Mouse (Mus musculus): Measurements from ENCODE around the gene Galnt13. TPM values are rescaled to one million over a fixed set of nuclear protein-coding genes. Genes with fewer than 3 reads are reported as not detected.
"Not testable (repeated sequence)": the region's sequence is repeated elsewhere in the genome, so short reads cannot be mapped to it uniquely, and the experiment has no call there.

The Galnt13 gene
- polyA plus RNA-seq, 1 experiment = not detected

DNA sequence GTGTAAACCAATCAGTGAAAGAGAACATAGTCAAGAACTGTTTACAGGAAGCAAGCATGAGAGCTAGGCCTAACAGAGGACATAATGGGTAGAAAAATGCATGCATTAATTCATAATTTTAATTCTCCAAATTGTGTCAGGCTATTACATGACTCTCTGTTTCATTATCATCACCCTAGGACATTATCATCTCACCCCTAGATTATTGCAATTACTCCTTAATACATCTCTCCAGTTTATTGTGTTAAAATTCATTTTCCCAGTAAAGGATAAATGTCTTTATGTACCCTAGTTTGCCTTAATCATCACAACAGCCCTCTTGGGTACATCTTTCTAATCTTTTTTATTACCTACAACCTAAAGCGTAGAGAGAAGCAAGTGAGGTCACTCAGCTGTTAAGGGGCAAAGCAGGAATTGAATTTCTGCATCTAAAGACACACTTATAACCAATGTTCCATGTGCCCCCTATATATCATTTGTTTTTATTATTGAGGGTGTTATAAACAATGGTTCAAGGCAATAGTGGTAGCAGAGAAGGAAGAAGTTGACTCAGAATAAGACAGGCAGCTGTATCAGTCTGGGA, 479.1 kb downstream of the Galnt13 start:
- TF ChIP-seq CTCF (IDR thresholded peaks at IDR 0.05; ENCODE audit: extremely low read depth, insufficient read depth, insufficient read length, insufficient replicate concordance) (no peak), POLR2A (IDR thresholded peaks at IDR 0.05; ENCODE audit: low read depth, low read length) (no peak)
- H3K27ac ChIP-seq (ENCODE audit: insufficient read depth, low read length) = no peak overlapping the region
- 77% methylated on average over 1 of the region's 1 CpGs for WGBS
- no peak overlapping the region for H3K4me3 ChIP-seq (ENCODE audit: extremely low read depth, insufficient read depth, insufficient read length)
- no peaks in the 10 kb centered on the region for H3K4me1 ChIP-seq (ENCODE audit: control insufficient read depth, insufficient read depth, insufficient read length)
- no peaks in the 10 kb centered on the region for H3K36me3 ChIP-seq (ENCODE audit: control insufficient read depth, insufficient read depth, low read length)
- DNase-seq (ENCODE audit: low read depth in 1 of 2, low spot score in 2 of 2) = no peak
- H3K27me3 ChIP-seq (ENCODE audit: control insufficient read depth, insufficient read depth, low read length) = no peaks in the 10 kb centered on the region

DNA sequence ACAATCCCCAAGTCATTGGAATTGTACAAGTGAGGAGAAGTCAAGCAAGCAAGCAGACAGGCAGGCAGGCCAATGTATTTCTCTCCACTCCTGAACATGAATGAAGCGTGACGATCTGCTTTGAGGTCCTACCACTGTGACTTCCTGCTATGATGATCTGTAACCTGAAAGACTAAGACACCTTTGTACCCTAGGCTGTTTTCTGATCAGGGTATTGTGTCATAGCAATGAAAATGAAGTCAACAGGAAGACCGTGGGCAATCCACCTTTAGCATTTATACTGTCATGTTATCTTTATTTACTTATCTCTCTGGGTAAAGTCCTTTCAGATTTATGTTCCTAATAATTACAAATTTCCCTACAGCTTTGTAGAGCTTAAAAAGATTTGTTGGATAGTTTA, 500.3 kb downstream of the Galnt13 start:
- WGBS = 86% methylated on average over 3 of the region's 3 CpGs
- Histone ChIP-seq H3K27me3 (ENCODE audit: control insufficient read depth, insufficient read depth, low read length) (no peaks in the 10 kb centered on the region), H3K4me3 (ENCODE audit: extremely low read depth, insufficient read depth, insufficient read length) (no peak overlapping the region), H3K27ac (ENCODE audit: insufficient read depth, low read length) (no peak overlapping the region), H3K36me3 (ENCODE audit: control insufficient read depth, insufficient read depth, low read length) (no peaks in the 10 kb centered on the region), H3K4me1 (ENCODE audit: control insufficient read depth, insufficient read depth, insufficient read length) (no peaks in the 10 kb centered on the region)
- no peak for DNase-seq (ENCODE audit: low read depth in 1 of 2, low spot score in 2 of 2)
- TF ChIP-seq POLR2A (IDR thresholded peaks at IDR 0.05; ENCODE audit: low read depth, low read length) (no peak), CTCF (IDR thresholded peaks at IDR 0.05; ENCODE audit: extremely low read depth, insufficient read depth, insufficient read length, insufficient replicate concordance) (no peak)

DNA sequence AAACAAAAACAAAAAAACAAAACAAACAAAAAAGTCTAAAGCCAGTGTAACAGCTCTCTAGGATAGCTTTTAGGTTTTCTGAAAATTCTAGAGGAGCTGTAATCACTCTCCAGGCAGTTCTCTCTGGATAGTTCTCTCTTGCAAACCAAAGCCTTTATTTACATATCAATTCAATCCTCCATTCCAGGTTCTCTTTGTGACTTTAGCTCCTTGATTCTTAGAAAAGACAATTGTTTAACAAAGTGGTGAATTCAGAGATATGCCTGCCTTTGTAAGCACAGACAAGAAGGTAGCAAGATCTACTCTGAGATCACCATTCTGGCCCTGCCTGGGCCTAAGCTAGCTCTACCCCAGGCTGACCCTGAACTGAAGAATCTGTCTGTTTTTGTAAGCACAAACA, 501.2 kb downstream of the Galnt13 start:
- TF ChIP-seq CTCF (IDR thresholded peaks at IDR 0.05; ENCODE audit: extremely low read depth, insufficient read depth, insufficient read length, insufficient replicate concordance) = no peak
- TF ChIP-seq POLR2A (IDR thresholded peaks at IDR 0.05; ENCODE audit: low read depth, low read length) = no peak
- no peaks in the 10 kb centered on the region for H3K36me3 ChIP-seq (ENCODE audit: control insufficient read depth, insufficient read depth, low read length)
- no peak overlapping the region for H3K4me3 ChIP-seq (ENCODE audit: extremely low read depth, insufficient read depth, insufficient read length)
- H3K27me3 ChIP-seq (ENCODE audit: control insufficient read depth, insufficient read depth, low read length) = no peaks in the 10 kb centered on the region
- no peaks in the 10 kb centered on the region for H3K4me1 ChIP-seq (ENCODE audit: control insufficient read depth, insufficient read depth, insufficient read length)
- H3K27ac ChIP-seq (ENCODE audit: insufficient read depth, low read length) = no peak overlapping the region
- no peak for DNase-seq (ENCODE audit: low read depth in 1 of 2, low spot score in 2 of 2)

DNA sequence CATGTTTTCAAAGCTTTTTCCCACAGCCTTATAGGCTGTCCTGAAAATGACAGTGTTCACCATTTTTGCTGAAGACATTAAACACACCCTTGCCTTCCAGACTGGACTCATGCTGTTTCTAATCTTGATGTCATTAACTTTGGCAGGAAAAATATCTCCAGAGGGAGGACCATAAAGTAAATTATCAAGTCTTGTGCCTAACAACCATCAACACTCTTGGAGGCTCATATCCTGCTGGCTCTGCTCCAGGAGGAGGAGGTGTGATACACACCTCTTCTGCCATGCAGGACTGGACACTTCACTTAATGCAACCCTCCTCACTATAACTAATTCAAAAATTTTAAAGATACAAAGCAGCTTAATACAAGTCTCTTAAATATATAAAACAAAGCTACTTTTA, 502.0 kb downstream of the Galnt13 start:
- Histone ChIP-seq H3K27ac (ENCODE audit: insufficient read depth, low read length) (no peak overlapping the region), H3K36me3 (ENCODE audit: control insufficient read depth, insufficient read depth, low read length) (no peaks in the 10 kb centered on the region), H3K4me1 (ENCODE audit: control insufficient read depth, insufficient read depth, insufficient read length) (no peaks in the 10 kb centered on the region), H3K27me3 (ENCODE audit: control insufficient read depth, insufficient read depth, low read length) (no peaks in the 10 kb centered on the region), H3K4me3 (ENCODE audit: extremely low read depth, insufficient read depth, insufficient read length) (no peak overlapping the region)
- DNase-seq (ENCODE audit: low read depth in 1 of 2, low spot score in 2 of 2) = no peak
- TF ChIP-seq POLR2A (IDR thresholded peaks at IDR 0.05; ENCODE audit: low read depth, low read length) = no peak
- TF ChIP-seq CTCF (IDR thresholded peaks at IDR 0.05; ENCODE audit: extremely low read depth, insufficient read depth, insufficient read length, insufficient replicate concordance) = no peak

DNA sequence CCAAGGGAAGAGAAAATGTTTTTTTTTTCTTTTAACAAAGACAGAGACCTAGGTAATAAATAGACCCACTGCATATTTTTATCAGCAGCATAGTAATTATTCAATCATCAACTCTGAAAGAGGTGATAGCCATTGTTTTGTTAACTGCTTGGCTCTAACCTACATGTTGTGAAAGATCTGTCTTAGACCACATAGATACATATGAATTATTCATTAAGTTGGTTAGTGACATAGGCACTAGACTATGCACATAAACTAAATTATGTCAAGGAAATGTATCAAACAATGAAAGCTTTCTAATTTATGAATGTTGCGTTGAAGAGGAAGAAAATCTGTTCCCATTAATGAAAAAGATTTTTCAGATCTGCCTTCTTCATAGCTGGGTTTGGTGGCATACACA, 507.3 kb downstream of the Galnt13 start:
- H3K4me3 ChIP-seq (ENCODE audit: extremely low read depth, insufficient read depth, insufficient read length) = no peak overlapping the region

DNA sequence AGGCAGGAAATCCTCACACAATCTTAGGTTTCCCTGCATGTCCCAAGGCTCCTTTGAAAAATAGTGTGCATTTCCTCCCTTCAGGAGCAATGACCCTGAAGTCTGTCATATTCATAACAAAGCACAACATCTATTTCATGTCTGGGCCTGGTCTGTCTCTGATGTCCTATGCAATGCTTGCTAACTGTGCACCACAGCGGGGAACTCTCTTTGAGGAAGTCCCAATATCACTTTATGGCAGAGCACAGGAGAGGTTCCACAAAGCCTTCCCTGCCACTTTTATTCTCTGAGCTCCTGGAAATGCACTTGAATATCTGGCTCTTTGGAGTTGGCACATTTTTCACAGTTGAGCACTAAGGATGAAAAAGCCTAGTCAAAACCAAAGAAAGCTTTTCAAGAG, 547.7 kb downstream of the Galnt13 start:
- no peaks in the 10 kb centered on the region for H3K27me3 ChIP-seq (ENCODE audit: control insufficient read depth, insufficient read depth, low read length)
- H3K4me1 ChIP-seq (ENCODE audit: control insufficient read depth, insufficient read depth, insufficient read length) = no peaks in the 10 kb centered on the region
- no peak overlapping the region for H3K4me3 ChIP-seq (ENCODE audit: extremely low read depth, insufficient read depth, insufficient read length)
- DNase-seq (ENCODE audit: low read depth in 1 of 2, low spot score in 2 of 2) = no peak
- no peak overlapping the region for H3K27ac ChIP-seq (ENCODE audit: insufficient read depth, low read length)
- 76% methylated on average over 1 of the region's 1 CpGs for WGBS
- TF ChIP-seq CTCF (IDR thresholded peaks at IDR 0.05; ENCODE audit: extremely low read depth, insufficient read depth, insufficient read length, insufficient replicate concordance) (no peak), POLR2A (IDR thresholded peaks at IDR 0.05; ENCODE audit: low read depth, low read length) (no peak)
- no peaks in the 10 kb centered on the region for H3K36me3 ChIP-seq (ENCODE audit: control insufficient read depth, insufficient read depth, low read length)

More for the DNA sequence above, 507.3 kb downstream of the Galnt13 start:
- TF ChIP-seq POLR2A (IDR thresholded peaks at IDR 0.05; ENCODE audit: low read depth, low read length) = no peak
- no peak for TF ChIP-seq CTCF (IDR thresholded peaks at IDR 0.05; ENCODE audit: extremely low read depth, insufficient read depth, insufficient read length, insufficient replicate concordance)
- no peaks in the 10 kb centered on the region for H3K4me1 ChIP-seq (ENCODE audit: control insufficient read depth, insufficient read depth, insufficient read length)
- H3K36me3 ChIP-seq (ENCODE audit: control insufficient read depth, insufficient read depth, low read length) = no peaks in the 10 kb centered on the region
- DNase-seq (ENCODE audit: low read depth in 1 of 2, low spot score in 2 of 2) = no peak
- H3K27me3 ChIP-seq (ENCODE audit: control insufficient read depth, insufficient read depth, low read length) = no peaks in the 10 kb centered on the region
- 87% methylated on average over 1 of the region's 1 CpGs for WGBS
- no peak overlapping the region for H3K27ac ChIP-seq (ENCODE audit: insufficient read depth, low read length)

DNA sequence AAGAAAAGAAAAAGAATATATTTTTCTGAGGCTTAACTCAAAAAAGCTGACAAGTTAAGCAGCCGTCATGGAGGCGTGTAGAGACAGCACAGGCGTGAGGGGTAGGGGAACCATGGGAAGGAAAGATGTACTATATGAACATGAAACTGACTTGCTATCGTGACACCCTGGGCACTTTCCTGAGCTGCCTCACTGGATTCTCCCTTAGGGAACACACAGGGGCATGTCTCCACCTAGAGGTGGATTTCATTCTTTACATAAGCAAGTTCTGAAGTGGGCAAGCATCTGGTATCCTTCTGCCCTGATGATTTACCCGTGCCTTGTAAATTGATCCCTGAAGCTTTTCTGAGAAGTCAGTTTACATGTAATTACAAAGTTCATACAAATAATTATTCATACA, 586.4 kb downstream of the Galnt13 start:
- DNase-seq (ENCODE audit: low read depth in 1 of 2, low spot score in 2 of 2); H3K27ac ChIP-seq (ENCODE audit: insufficient read depth, low read length); H3K4me1 ChIP-seq (ENCODE audit: control insufficient read depth, insufficient read depth, insufficient read length); H3K36me3 ChIP-seq (ENCODE audit: control insufficient read depth, insufficient read depth, low read length); H3K27me3 ChIP-seq (ENCODE audit: control insufficient read depth, insufficient read depth, low read length); H3K4me3 ChIP-seq (ENCODE audit: extremely low read depth, insufficient read depth, insufficient read length): not testable (repeated sequence)
- no CpG with 5 or more reads among the region's 5 CpGs for WGBS

Data from spleen, adult 2 months (tissue).